ENCODE assay signal across 26 mouse cellular contexts in the genomic region with DNA sequence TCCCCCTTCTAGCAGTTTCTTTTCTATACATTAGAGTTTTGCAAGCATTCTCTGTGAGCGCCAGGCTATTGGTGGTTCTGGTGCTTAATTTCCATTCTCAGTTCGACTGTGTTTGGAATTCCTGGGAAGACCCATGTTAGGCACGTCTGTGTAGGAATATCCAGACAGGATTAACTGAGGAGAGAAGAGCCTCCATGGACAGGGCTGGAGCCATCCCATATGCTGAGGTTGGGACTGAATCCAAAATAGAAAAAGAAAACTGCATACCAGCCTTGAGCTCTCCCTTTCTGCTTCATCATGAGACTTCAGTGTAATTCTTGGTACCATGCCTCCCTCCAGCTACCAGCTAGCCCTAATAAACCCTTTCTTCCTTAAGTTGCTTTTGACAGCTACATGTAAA.
A peak's percentile ranks its signal among the peaks of the same experiment; 100 is the strongest.
DNase-seq lines count a peak whose midpoint lies in the region; ATAC-seq and TF ChIP-seq lines count a peak whose summit lies in the region.
"Had no signal": no experiment of that assay in that cellular context is flagged by ENCODE, and none has a peak within 500 bp of the region (broad histone marks: within the 10 kb centered on the region; RNA-seq: fewer than 3 reads in every experiment).

No protein-coding gene starts in this region.

- no peaks in the 10 kb centered on the region for H3K27me3 ChIP-seq in heart, embryonic 12.5 days (replicated peaks)
- no peaks in the 10 kb centered on the region for H3K27me3 ChIP-seq in kidney, postnatal 0 days (ENCODE audit: insufficient read depth, low read length)
- no peaks in the 10 kb centered on the region for H3K27me3 ChIP-seq in kidney, embryonic 15.5 days
- H3K27me3 ChIP-seq in intestine, embryonic 15.5 days (replicated peaks) = no peaks in the 10 kb centered on the region
- no peaks in the 10 kb centered on the region for H3K27me3 ChIP-seq in stomach, embryonic 15.5 days (replicated peaks)
- H3K27me3 ChIP-seq in midbrain, embryonic 15.5 days (replicated peaks) = no peaks in the 10 kb centered on the region
- H3K27me3 ChIP-seq: CH12.LX; embryonic facial prominence, embryonic 12.5 days; forebrain, embryonic 12.5 days; forebrain, embryonic 15.5 days; heart, embryonic 13.5 days; hindbrain, embryonic 12.5 days; hindbrain, embryonic 15.5 days; Patski had no signal

- no peak overlapping the region for H3K4me2 ChIP-seq in heart, embryonic 12.5 days
- H3K4me2 ChIP-seq in kidney, postnatal 0 days (ENCODE audit: low read length) = no peak overlapping the region
- no peak overlapping the region for H3K4me2 ChIP-seq in kidney, embryonic 15.5 days
- H3K4me2 ChIP-seq in intestine, embryonic 15.5 days (replicated peaks) = no peak overlapping the region
- no peak overlapping the region for H3K4me2 ChIP-seq in stomach, embryonic 15.5 days
- H3K4me2 ChIP-seq in midbrain, embryonic 15.5 days = no peak overlapping the region
- H3K4me2 ChIP-seq: embryonic facial prominence, embryonic 12.5 days; forebrain, embryonic 12.5 days; forebrain, embryonic 15.5 days; heart, embryonic 13.5 days; hindbrain, embryonic 12.5 days; hindbrain, embryonic 15.5 days had no signal

- H3K4me3 ChIP-seq in heart, embryonic 12.5 days = no peak overlapping the region
- H3K4me3 ChIP-seq in kidney, postnatal 0 days (replicated peaks; ENCODE audit: low read depth, low read length) = no peak overlapping the region
- no peak overlapping the region for H3K4me3 ChIP-seq in kidney, embryonic 15.5 days (replicated peaks)
- H3K4me3 ChIP-seq in intestine, embryonic 15.5 days (replicated peaks) = no peak overlapping the region
- no peak overlapping the region for H3K4me3 ChIP-seq in stomach, embryonic 15.5 days (replicated peaks)
- no peak overlapping the region for H3K4me3 ChIP-seq in midbrain, embryonic 15.5 days
- H3K4me3 ChIP-seq: embryonic facial prominence, embryonic 12.5 days; erythroblast, embryonic 14.5 days; forebrain, embryonic 12.5 days; forebrain, embryonic 15.5 days; heart, embryonic 13.5 days; hindbrain, embryonic 12.5 days; hindbrain, embryonic 15.5 days had no signal

- 0 out of 2 replicates have a peak, but pooled peaks have one; percentile 45 for ATAC-seq in heart, embryonic 12.5 days (ENCODE audit: insufficient number of reproducible peaks, low FRiP score)
- ATAC-seq in kidney, postnatal 0 days (replicated peaks; ENCODE audit: low FRiP score, low read depth) = no peak
- ATAC-seq in kidney, embryonic 15.5 days (replicated peaks; ENCODE audit: low FRiP score) = no peak
- ATAC-seq in intestine, embryonic 15.5 days = peak; percentile 66
- peak; percentile 58; the same call in 1 of the 2 replicates for ATAC-seq in stomach, embryonic 15.5 days (ENCODE audit: insufficient read depth, low FRiP score, low read depth)
- ATAC-seq in midbrain, embryonic 15.5 days (replicated peaks) = no peak
- ATAC-seq: forebrain, embryonic 15.5 days; Patski had no signal

- no peaks in the 10 kb centered on the region for H3K9me3 ChIP-seq in heart, embryonic 12.5 days (replicated peaks)
- H3K9me3 ChIP-seq in kidney, postnatal 0 days (replicated peaks; ENCODE audit: low read length) = no peaks in the 10 kb centered on the region
- no peaks in the 10 kb centered on the region for H3K9me3 ChIP-seq in kidney, embryonic 15.5 days (replicated peaks)
- no peaks in the 10 kb centered on the region for H3K9me3 ChIP-seq in intestine, embryonic 15.5 days
- no peaks in the 10 kb centered on the region for H3K9me3 ChIP-seq in stomach, embryonic 15.5 days
- no peaks in the 10 kb centered on the region for H3K9me3 ChIP-seq in midbrain, embryonic 15.5 days
- H3K9me3 ChIP-seq: embryonic facial prominence, embryonic 12.5 days; forebrain, embryonic 12.5 days; forebrain, embryonic 15.5 days; heart, embryonic 13.5 days; hindbrain, embryonic 12.5 days; hindbrain, embryonic 15.5 days had no signal

- H3K9ac ChIP-seq in heart, embryonic 12.5 days = no peak overlapping the region
- H3K9ac ChIP-seq in kidney, postnatal 0 days (ENCODE audit: low read depth, low read length) = no peak overlapping the region
- H3K9ac ChIP-seq in kidney, embryonic 15.5 days = no peak overlapping the region
- no peak overlapping the region for H3K9ac ChIP-seq in intestine, embryonic 15.5 days
- H3K9ac ChIP-seq in stomach, embryonic 15.5 days = no peak overlapping the region
- no peak overlapping the region for H3K9ac ChIP-seq in midbrain, embryonic 15.5 days
- H3K9ac ChIP-seq: embryonic facial prominence, embryonic 12.5 days; forebrain, embryonic 12.5 days; forebrain, embryonic 15.5 days; heart, embryonic 13.5 days; hindbrain, embryonic 12.5 days; hindbrain, embryonic 15.5 days had no signal

- no peak overlapping the region for H3K27ac ChIP-seq in heart, embryonic 12.5 days (ENCODE audit: poor library complexity, severe bottlenecking)
- no peak overlapping the region for H3K27ac ChIP-seq in kidney, postnatal 0 days
- H3K27ac ChIP-seq in kidney, embryonic 15.5 days = no peak overlapping the region
- H3K27ac ChIP-seq in intestine, embryonic 15.5 days = no peak overlapping the region
- H3K27ac ChIP-seq in stomach, embryonic 15.5 days = peak overlapping the region; percentile 18; the same call in 1 of the 2 replicates
- H3K27ac ChIP-seq in midbrain, embryonic 15.5 days = no peak overlapping the region
- H3K27ac ChIP-seq: embryonic facial prominence, embryonic 12.5 days; forebrain, embryonic 12.5 days; forebrain, embryonic 15.5 days; heart, embryonic 13.5 days; hindbrain, embryonic 12.5 days; hindbrain, embryonic 15.5 days had no signal

- H3K4me1 ChIP-seq in heart, embryonic 12.5 days (replicated peaks) = no peaks in the 10 kb centered on the region
- no peaks in the 10 kb centered on the region for H3K4me1 ChIP-seq in kidney, postnatal 0 days (replicated peaks; ENCODE audit: insufficient read depth, low read length)
- H3K4me1 ChIP-seq in kidney, embryonic 15.5 days = no peaks in the 10 kb centered on the region
- H3K4me1 ChIP-seq in intestine, embryonic 15.5 days (replicated peaks) = no peaks in the 10 kb centered on the region
- no peaks in the 10 kb centered on the region for H3K4me1 ChIP-seq in stomach, embryonic 15.5 days
- H3K4me1 ChIP-seq in midbrain, embryonic 15.5 days = no peaks in the 10 kb centered on the region
- H3K4me1 ChIP-seq: embryonic facial prominence, embryonic 12.5 days; forebrain, embryonic 12.5 days; forebrain, embryonic 15.5 days; heart, embryonic 13.5 days; hindbrain, embryonic 12.5 days; hindbrain, embryonic 15.5 days had no signal

- H3K36me3 ChIP-seq in heart, embryonic 12.5 days = no peaks in the 10 kb centered on the region
- H3K36me3 ChIP-seq in kidney, postnatal 0 days (ENCODE audit: insufficient read depth, low read length) = no peaks in the 10 kb centered on the region
- H3K36me3 ChIP-seq in kidney, embryonic 15.5 days = no peaks in the 10 kb centered on the region
- no peaks in the 10 kb centered on the region for H3K36me3 ChIP-seq in intestine, embryonic 15.5 days
- H3K36me3 ChIP-seq in stomach, embryonic 15.5 days = no peaks in the 10 kb centered on the region
- no peaks in the 10 kb centered on the region for H3K36me3 ChIP-seq in midbrain, embryonic 15.5 days (replicated peaks)
- H3K36me3 ChIP-seq: embryonic facial prominence, embryonic 12.5 days; forebrain, embryonic 12.5 days; forebrain, embryonic 15.5 days; G1E; heart, embryonic 13.5 days; hindbrain, embryonic 12.5 days; hindbrain, embryonic 15.5 days had no signal

- DNase-seq in heart, postnatal 4 days = no peak
- peak; percentile 13 for DNase-seq in kidney, postnatal 0 days (ENCODE audit: low spot score)
- DNase-seq: adrenal gland, postnatal 10 days; adrenal gland, postnatal 36 days; B cell, adult 2 months; cerebellum, adult 18-20 months; cerebellum, adult 9-10 months; cerebellum, postnatal 14 days; gastrocnemius, postnatal 25 days; heart, adult 18-20 months; heart, postnatal 14 days had no signal

- TF ChIP-seq CTCF in kidney, postnatal 0 days (IDR thresholded peaks at IDR 0.05; ENCODE audit: low read depth) = no peak

- whole genome bisulfite sequencing in heart, embryonic 12.5 days = 62% methylated on average over 3 of the region's 3 CpGs
- WGBS in kidney, postnatal 0 days = 70% methylated on average over 3 of the region's 3 CpGs
- WGBS in kidney, embryonic 15.5 days = 71% methylated on average over 3 of the region's 3 CpGs
- 49% methylated on average over 3 of the region's 3 CpGs for WGBS in intestine, embryonic 15.5 days
- WGBS in stomach, embryonic 15.5 days = 49% methylated on average over 3 of the region's 3 CpGs
- WGBS in midbrain, embryonic 15.5 days = 68% methylated on average over 3 of the region's 3 CpGs

Comparison
In these comparisons a context has a peak if more than half of its experiments do, and no peak if none do; other contexts are left out.
1. ATAC-seq: peak in heart, embryonic 12.5 days (single experiment), intestine, embryonic 15.5 days (single experiment) and stomach, embryonic 15.5 days (single experiment); none in kidney, postnatal 0 days (single experiment), kidney, embryonic 15.5 days (single experiment) and midbrain, embryonic 15.5 days (single experiment).